10 mouse cellular contexts compared by ENCODE assay signal in the genomic region with DNA sequence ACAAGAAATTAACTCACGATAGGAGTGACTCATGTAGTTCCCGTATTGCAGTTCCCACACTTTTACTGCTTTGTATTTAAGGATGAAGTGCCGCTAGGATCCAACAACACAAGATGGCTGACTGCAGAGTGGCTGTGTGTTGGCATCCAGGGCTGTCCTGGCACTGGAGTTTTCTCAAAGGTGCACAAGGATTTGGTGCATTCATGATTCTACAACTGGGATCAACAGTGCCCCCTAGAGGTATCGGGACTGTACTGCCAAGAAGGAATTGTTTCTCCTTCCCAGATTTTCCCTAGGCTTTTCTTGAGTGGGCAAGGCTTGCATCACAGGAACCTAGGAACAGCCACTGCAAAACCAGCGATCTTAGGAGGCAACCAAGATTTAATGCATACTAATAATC.
DNase-seq lines count a peak whose midpoint lies in the region; ATAC-seq and TF ChIP-seq lines count a peak whose summit lies in the region.
"Had no signal": no experiment of that assay in that cellular context is flagged by ENCODE, and none has a peak within 500 bp of the region (broad histone marks: within the 10 kb centered on the region; RNA-seq: fewer than 3 reads in every experiment).

No protein-coding gene starts in this region.

- H3K9ac ChIP-seq in forebrain, embryonic 11.5 days (ENCODE audit: low read length), result no peak overlapping the region
- no peak overlapping the region for H3K9ac ChIP-seq in forebrain, embryonic 15.5 days (replicated peaks)
- H3K9ac ChIP-seq: limb, embryonic 12.5 days; stomach, embryonic 15.5 days had no signal

- H3K4me3 ChIP-seq in forebrain, embryonic 11.5 days (ENCODE audit: low read depth, low read length), result no peak overlapping the region
- no peak overlapping the region for H3K4me3 ChIP-seq in forebrain, embryonic 15.5 days
- no peak overlapping the region for H3K4me3 ChIP-seq in thymus, adult 2 months (ENCODE audit: control insufficient read depth, insufficient read depth, low read length)
- no peak overlapping the region for H3K4me3 ChIP-seq in embryonic facial prominence, embryonic 10.5 days
- H3K4me3 ChIP-seq: limb, embryonic 12.5 days; stomach, embryonic 15.5 days had no signal

- no peak overlapping the region for H3K27ac ChIP-seq in forebrain, embryonic 11.5 days (ENCODE audit: low read depth, low read length)
- H3K27ac ChIP-seq in forebrain, embryonic 15.5 days (replicated peaks), result no peak overlapping the region
- no peak overlapping the region for H3K27ac ChIP-seq in thymus, adult 2 months (ENCODE audit: control insufficient read depth, insufficient read depth, low read length)
- no peak overlapping the region for H3K27ac ChIP-seq in embryonic facial prominence, embryonic 10.5 days (replicated peaks)
- H3K27ac ChIP-seq: limb, embryonic 12.5 days; stomach, embryonic 15.5 days had no signal

- H3K4me1 ChIP-seq in forebrain, embryonic 11.5 days (replicated peaks; ENCODE audit: control insufficient read depth, insufficient read depth, low read length), result no peaks in the 10 kb centered on the region
- no peaks in the 10 kb centered on the region for H3K4me1 ChIP-seq in forebrain, embryonic 15.5 days
- H3K4me1 ChIP-seq in thymus, adult 2 months (replicated peaks; ENCODE audit: control insufficient read depth, insufficient read depth, low read length), result no peaks in the 10 kb centered on the region
- H3K4me1 ChIP-seq in embryonic facial prominence, embryonic 10.5 days, result no peaks in the 10 kb centered on the region
- H3K4me1 ChIP-seq: limb, embryonic 12.5 days; stomach, embryonic 15.5 days had no signal

- peak; percentile 64 for DNase-seq in forebrain, embryonic 11.5 days (ENCODE audit: low spot score)
- DNase-seq in thymus, postnatal 4 days, result peak; percentile 15
- no peak for DNase-seq in thymus, adult 2 months
- peak; percentile 46 for DNase-seq in embryonic facial prominence, embryonic 10.5 days (ENCODE audit: low spot score)
- DNase-seq in layer of hippocampus, adult 11-12 months (ENCODE audit: low spot score), result peak; percentile 70
- peak; percentile 44 for DNase-seq in lung, postnatal 36 days

- H3K4me2 ChIP-seq in forebrain, embryonic 11.5 days (ENCODE audit: low read depth, low read length, severe bottlenecking), result no peak overlapping the region
- H3K4me2 ChIP-seq in forebrain, embryonic 15.5 days (replicated peaks), result no peak overlapping the region
- H3K4me2 ChIP-seq: limb, embryonic 12.5 days; stomach, embryonic 15.5 days had no signal

- no peaks in the 10 kb centered on the region for H3K36me3 ChIP-seq in forebrain, embryonic 11.5 days (ENCODE audit: control insufficient read depth, insufficient read depth, low read length)
- no peaks in the 10 kb centered on the region for H3K36me3 ChIP-seq in forebrain, embryonic 15.5 days
- H3K36me3 ChIP-seq in thymus, adult 2 months (ENCODE audit: control insufficient read depth, insufficient read depth, low read length), result no peaks in the 10 kb centered on the region
- no peaks in the 10 kb centered on the region for H3K36me3 ChIP-seq in embryonic facial prominence, embryonic 10.5 days (replicated peaks)
- H3K36me3 ChIP-seq: limb, embryonic 12.5 days; stomach, embryonic 15.5 days had no signal

- no peak for TF ChIP-seq POLR2A in thymus, adult 2 months (IDR thresholded peaks at IDR 0.05; ENCODE audit: control insufficient read depth, extremely low read depth, insufficient read depth, low read length, poor library complexity)

- no peak for TF ChIP-seq CTCF in thymus, adult 2 months (IDR thresholded peaks at IDR 0.05; ENCODE audit: borderline replicate concordance, control insufficient read depth, extremely low read depth, insufficient read depth, low read length, poor library complexity)

- 58% methylated on average over 5 of the region's 5 CpGs for WGBS in forebrain, embryonic 11.5 days
- WGBS in forebrain, embryonic 15.5 days, result 60% methylated on average over 5 of the region's 5 CpGs
- 61% methylated on average over 5 of the region's 5 CpGs for WGBS in thymus, adult 2 months
- WGBS in embryonic facial prominence, embryonic 10.5 days, result 56% methylated on average over 5 of the region's 5 CpGs

- H3K9me3 ChIP-seq in forebrain, embryonic 11.5 days (ENCODE audit: control insufficient read depth, low read length), result no peaks in the 10 kb centered on the region
- H3K9me3 ChIP-seq in forebrain, embryonic 15.5 days, result no peaks in the 10 kb centered on the region
- H3K9me3 ChIP-seq in embryonic facial prominence, embryonic 10.5 days, result no peaks in the 10 kb centered on the region
- H3K9me3 ChIP-seq: limb, embryonic 12.5 days; stomach, embryonic 15.5 days had no signal

- H3K27me3 ChIP-seq in forebrain, embryonic 11.5 days (ENCODE audit: control insufficient read depth, insufficient read depth, low read length), result no peaks in the 10 kb centered on the region
- no peaks in the 10 kb centered on the region for H3K27me3 ChIP-seq in forebrain, embryonic 15.5 days
- H3K27me3 ChIP-seq in thymus, adult 2 months (ENCODE audit: control insufficient read depth, insufficient read depth, low read length), result no peaks in the 10 kb centered on the region
- no peaks in the 10 kb centered on the region for H3K27me3 ChIP-seq in embryonic facial prominence, embryonic 10.5 days (replicated peaks; ENCODE audit: low read depth, poor library complexity, severe bottlenecking)
- H3K27me3 ChIP-seq: limb, embryonic 12.5 days; stomach, embryonic 15.5 days had no signal

- no peak for ATAC-seq in forebrain, embryonic 11.5 days (replicated peaks; ENCODE audit: low FRiP score)
- ATAC-seq in forebrain, embryonic 15.5 days (replicated peaks), result no peak
- ATAC-seq in inflammation-experienced regulatory T-cells, adult 6 months, result no peak
